Mouse (Mus musculus): ENCODE measurements around the gene Myof.

The Myof gene

DNA sequence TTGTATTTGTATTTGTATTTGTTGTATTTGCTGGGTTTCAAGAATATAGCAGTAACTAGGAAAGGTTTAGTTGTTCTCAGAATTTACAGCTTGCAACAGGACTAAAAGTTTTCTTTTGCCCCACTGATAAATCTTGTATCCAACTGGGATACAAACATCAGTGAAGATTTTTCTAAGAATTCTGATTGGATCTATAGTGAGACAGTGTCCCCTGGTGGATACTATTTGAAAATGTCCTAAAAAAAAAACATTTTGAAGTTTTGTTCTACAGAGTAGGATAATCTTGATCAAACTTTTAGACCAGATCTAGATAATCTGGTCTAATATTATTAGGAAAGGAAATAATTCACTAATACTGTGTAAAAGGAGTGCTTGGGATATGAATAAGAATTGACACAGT lies 106.3 kb downstream of the Myof start:
- DNase-seq = no peak

DNA sequence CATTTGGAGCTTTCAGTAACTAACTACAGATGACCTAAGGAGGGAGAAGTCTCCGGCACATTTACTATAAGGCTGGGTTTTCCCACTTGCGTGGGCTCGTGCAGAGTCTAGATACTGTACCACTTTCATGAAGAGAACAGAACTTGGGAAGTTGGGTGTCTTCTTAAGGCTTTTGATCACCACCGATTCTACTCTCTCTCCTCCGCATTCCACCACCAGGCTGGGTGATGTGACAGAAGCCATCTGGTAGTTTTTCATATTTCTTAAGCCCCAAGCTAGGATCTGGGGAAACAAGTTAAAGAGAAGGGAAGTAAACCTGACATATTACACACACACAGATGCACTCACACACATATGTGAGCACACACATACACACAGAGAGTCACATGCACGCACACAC lies 108.7 kb downstream of the Myof start:
- DNase-seq = no peak

DNA sequence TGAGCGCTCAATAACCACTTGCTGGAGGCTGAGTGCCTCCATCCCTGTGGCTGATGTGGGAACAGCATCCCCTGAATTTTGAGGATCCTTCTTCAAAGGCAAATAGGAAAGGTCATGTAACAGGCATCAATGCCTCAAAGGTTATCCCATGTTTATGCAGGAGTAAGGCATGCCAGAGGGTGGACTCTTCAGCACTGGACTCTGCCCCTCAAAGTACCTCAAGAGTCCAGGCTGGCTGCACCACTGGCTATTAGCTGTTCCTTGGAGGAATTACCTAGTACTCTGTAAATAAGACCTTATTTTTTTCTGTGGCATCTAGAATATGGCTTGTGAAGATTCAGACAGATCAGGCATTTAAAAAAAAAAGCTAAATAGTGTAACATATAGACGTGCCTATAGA lies 111.2 kb downstream of the Myof start:
- no peak for DNase-seq

DNA sequence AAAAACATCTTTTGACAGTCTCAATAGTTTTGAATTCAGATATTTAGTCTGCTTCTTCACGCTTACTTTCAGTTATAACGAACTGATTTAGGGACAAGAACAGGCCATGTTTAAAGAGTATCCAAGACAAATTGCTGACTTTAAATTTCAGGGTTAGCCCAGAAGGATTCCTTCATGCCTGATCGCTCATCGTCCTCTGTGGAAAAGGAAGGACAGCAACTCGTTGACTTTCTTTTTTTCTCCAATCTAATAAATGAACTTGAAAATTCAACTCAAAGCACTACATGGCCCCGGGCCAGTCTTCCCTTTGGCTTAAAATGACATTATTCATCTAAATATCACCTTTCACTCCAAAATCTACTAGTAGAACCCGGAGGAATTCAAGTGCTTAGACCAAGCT lies 115.5 kb downstream of the Myof start:
- no peak for DNase-seq

DNA sequence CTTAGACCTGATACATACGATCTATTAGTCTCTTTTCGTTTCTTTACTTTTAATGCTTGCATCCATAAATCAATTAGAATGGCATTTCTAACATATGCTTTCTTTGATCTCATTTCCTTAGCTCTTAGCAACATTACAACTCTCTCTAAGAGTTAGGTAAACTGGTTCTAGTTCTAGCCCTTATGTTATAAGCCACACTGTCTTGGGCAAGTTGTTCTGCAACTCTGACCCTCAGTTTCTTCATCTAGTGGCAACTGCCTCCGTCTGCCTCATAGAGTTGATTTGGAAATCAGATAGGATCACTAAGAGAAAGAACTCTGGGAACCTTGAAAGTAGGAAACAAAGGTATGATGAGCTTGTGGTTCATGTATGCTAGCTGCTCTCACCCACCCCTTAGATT lies 118.1 kb downstream of the Myof start:
- no peak for DNase-seq

DNA sequence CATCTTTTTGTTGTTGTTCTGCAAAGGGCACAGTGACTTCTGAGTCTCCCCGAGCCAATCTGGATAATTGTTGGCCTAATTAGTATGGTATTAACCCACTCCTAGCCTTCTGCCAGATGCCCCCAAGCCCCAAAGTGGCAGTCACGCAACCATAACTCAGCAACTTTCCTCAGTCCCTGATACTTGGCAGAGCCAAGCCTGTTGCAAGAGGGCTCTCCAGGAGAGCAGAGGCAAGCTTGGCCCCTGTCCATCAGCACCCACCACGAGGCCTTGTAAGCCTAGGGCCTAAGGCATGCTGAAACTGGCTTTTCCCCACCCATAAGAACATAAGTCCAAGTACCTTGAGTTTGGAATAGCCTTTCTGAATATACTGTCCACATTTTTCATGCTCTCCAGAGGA lies 119.1 kb downstream of the Myof start:
- no peak for DNase-seq

DNA sequence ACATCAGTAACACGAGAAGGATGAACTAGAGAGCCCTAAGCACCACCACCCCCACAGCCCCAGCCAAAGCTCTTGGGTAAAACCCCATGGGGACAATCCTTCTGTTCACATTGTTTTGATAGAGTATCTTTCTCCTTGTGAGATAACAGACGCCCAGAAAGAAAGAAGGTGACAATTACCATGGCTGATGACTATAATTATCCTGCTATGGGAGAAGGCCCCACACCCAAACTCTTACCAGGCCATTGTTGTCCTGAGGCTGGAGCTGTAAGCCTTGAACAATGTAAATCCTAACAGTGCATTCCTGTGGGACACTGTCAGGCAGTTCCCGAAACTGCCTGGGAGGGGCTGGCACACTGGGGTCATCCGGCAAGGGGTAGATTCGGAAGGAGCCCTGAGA lies 122.3 kb downstream of the Myof start:
- DNase-seq = no peak

DNA sequence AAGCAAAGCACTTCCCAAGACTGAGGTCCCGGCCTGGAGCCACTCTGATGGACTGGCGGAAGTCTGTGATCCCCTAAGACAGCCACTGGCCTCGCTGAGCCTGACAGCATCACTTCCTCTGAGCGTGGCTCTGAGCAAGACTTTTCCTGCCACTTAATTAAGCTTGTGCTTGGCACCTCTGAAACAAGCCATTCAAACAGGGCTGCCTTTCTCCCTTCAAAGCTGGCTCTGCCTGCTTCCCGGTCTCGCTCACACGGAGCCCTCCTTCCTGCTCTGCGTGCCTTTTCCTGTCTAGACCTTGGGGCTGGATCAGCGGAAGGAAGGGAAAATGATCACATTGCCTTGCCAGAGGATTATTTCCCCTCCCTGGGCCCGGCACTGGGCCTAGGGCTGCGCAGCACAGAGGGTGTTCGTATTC lies 124.9 kb downstream of the Myof start:
- DNase-seq = no peak

DNA sequence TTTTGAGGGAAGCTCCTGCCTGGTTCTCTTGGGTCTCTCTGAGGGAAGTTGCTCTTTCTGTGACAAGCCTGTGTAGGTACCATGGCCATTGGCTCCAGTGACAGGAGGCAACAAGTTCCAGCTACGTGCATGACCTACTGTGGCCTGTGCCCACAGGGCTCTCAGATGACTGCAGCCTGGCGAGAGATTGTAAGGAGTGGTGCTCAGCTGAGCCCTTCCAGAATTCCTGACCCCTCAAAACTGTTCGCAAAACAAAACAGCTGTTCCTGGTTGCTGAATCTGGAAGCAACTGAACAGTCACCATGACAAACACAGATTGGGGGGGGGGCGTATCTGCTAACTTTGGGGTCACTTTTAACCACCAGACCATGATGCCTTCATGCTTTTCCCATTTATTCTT lies 129.1 kb downstream of the Myof start:
- DNase-seq = no peak

DNA sequence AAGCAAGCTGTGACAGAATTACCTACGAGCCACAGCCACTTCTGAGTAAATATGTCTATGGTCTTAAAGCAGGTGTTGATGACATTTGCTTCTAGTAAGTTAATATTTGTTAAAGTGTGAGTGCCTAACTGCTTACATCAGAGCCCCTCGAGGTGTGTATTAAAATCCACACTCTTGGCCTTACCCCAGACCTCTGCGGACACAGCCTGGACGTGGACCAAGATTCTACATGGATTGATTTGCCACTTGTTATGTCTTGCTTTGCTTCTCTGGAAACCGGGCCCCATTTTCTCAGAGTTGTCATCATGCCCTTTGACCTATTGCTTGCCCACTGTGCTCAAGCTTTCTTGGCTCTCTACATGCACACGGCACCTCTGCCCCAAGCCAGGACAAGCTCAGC lies 130.9 kb downstream of the Myof start:
- no peak for DNase-seq

DNA sequence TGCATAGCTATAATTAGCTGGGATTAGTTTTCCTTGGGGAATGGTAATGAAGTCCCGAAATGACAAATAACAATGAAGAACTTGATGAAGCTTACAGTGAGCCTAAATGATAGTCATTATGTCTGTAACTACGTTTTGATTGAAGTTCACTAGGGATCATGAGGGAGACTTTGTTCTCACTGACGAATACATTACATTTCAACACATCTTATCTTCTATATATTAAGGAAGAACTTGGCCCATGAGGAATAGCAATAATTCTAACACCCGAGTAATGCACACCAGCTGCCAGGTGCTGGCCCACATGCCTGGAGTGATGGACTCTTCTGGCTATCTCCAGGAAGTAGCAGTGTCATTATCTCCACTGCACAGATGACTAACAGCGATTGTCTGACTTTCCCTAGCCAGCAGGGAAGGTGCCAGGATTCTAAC lies 133.5 kb downstream of the Myof start:
- no peak for DNase-seq

DNA sequence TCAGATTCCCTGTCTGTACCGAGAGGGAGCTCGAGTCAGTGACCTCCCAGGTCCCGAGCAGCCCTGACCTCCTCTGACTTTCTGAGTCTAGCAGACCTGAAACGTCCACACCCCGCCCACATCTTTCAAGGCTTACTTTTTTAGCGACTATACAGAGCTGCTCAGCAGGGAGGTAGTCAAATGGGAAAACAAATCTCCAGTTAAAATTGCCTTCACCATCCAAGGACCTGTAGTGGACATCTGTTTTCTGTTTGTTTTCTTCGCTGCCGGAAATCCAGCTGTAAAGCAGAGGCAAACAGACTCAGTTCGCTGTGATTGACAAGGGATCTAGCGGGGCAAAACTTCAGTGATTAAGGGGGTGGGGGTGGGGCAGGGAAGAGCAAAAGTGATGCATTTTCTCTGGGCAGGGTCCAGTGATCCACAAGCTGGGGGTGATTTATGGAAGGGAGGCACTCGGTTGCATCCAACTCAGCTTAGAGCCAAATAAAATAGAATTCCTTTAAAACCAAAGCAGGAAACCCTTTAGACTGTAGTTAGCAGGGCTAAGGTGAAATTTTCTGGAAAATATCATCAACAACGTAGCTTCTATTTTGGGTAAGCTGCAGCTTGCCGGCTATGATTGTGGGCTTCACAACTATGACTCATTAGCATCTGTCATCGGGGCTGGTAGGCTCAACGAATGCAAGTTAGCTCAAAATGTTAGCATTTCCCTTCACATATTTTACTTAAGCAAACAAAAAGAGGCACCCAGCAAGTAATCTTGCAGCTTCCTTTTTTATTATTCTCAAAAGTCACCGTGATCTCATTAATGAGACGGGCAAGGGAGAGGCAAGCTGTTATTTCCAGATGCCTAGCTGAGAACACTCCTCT lies 135.7 kb downstream of the Myof start:
- DNase-seq = no peak

DNA sequence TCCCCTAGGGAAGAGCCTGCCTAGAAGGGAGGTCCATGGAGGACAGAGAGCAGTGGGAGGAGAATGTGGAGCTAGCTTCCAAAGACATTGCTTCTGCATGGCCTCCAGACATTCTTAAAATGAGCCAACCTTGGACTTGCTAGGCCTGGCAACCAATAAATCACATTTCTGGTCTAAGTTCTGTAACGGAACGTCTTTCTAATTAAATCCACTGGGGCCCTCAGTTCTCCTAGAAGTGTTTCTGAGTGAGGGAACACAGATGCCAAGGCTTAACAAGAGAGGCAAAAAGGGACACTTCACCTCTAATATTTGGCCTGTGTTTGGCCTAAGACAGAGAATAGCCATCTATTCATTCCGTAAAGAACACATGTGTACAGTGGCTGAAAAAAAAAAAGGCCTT lies 136.5 kb downstream of the Myof start:
- DNase-seq = no peak

DNA sequence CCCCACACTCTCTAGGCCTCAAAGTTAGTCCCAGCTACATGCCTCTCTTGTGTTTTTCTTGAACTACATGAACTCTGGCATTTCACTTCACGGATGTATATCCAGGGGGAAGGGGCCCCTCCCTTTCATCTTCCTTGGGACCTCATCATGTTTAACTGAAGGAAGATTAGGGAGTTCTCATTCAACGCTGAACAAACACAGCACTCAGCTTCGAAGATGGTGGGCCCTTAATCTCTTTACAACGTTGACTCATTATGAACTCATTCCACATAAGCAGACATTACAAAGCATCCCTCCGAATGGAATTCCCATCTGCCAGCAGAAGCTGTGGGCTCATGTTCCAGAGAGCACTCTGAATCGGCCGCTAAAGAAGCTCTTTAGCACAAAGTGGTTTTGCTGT lies 147.3 kb downstream of the Myof start:
- no peak for DNase-seq

DNA sequence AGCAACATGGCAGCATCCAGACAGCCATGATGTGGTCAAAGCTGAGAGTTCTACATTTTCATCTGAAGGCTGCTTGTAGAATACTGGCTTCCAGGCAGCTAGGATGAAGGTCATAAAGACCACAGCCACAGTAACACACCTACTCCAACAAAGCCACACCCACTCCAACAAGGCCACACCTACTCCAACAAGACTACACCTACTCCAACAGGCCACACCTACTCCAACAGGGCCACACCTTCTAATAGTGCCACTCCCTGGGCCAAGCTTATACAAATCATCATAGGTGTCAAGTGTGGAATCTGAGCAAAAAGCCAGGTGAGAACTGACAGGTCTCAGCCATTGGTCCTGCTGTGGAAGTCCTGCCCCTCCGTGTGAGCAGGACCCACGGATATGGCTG lies 152.4 kb downstream of the Myof start:
- no peak for DNase-seq

DNA sequence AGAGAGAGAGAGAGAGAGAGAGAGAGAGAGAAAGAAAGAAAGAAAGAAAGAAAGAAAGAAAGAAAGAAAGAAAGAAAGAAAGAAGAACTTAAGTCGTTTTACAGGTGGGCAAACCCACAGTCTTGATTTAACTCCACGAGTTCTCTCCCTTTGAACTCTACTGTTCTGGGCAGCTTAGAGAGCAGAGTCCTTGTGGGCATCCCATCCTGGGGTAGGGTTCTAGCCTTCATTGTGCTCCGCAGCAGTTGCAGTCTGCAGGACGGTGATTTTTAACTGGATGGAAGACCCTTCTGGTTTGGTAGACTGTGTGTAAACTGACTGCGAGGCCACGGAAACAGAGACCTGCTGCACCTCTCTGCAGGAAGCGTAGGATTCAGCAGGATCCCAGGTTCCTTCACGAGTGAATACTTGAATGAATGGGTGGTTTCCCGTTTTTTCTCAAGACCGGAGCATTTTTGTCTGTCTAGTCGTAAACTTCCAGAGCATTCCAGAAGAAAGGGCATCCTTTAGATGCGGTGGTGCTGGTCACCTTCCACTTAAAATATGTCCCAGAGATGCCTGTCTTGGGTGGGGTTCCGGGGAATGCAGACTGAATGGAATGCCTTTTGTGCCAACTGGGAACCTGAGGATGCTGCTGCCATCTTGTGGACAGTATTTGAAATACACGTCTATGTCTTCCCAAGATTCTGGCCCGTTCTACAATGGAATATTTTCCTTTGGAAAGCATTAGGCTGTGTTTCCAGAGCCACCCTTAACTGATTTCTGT lies 156.8 kb downstream of the Myof start:
- DNase-seq = peak; percentile 43

DNA sequence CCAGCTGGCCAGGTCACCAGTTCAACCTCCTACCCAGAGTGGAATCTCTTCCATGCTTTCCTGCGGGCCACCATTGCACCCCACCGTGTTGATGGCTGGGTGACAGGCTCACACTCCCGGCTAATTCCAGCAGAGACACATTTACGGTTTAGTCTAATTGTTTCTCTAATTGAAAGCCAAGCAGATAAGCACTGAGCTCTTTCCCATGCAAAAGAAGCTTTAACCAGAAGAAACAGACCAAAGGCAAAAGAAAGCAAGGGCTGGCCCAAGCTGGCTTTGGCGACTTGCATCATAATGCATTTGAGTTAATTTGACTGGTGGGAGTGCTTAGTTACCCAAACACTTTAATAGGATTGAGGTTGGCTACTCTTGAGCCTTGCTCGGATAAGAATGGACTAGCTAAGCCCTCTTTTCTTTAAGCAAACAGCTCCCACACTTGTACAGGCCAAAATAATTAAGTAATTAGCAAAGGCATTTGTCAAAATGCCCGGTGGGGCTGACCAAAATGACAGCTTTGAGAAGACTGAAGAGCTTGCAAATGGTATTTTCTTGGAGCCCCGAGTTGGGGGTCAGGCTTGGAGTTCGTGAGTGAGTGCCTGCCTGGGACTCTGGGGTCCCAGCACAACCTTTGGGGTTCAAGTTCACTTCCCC lies 161.8 kb downstream of the Myof start:
- no peak for DNase-seq

DNA sequence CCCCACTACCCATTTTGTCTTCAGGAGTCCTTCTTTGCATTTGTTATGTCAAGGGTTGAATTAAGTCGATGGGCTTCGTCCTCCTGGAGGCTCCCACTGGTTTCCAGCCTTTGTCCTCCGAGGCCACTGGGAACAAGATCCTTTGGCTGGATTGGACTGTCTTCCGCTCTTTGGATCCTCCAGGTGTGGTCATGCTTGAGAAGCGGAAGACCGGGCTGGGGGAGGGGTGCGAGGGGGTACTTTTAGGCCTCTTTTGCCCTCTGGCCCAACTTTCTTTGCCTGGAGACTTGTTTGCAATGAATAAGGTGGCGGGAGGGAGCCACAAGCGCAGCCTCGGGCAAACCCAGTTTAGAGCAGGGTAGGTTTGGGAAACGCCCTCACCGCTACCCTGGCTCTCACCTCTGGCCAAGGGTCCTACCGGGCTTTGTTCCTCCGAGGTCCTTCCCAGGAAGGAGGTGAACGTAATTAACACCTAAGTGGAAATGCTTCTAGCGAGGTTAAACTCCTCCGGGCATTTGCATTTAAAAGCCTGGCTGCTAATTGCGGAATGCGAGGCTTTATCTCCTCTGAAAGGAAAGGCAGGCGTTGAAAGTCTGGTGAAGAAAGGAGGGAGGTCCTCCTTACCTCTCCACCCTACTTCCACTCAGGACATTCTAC lies 165.7 kb downstream of the Myof start:
- DNase-seq = no peak

DNA sequence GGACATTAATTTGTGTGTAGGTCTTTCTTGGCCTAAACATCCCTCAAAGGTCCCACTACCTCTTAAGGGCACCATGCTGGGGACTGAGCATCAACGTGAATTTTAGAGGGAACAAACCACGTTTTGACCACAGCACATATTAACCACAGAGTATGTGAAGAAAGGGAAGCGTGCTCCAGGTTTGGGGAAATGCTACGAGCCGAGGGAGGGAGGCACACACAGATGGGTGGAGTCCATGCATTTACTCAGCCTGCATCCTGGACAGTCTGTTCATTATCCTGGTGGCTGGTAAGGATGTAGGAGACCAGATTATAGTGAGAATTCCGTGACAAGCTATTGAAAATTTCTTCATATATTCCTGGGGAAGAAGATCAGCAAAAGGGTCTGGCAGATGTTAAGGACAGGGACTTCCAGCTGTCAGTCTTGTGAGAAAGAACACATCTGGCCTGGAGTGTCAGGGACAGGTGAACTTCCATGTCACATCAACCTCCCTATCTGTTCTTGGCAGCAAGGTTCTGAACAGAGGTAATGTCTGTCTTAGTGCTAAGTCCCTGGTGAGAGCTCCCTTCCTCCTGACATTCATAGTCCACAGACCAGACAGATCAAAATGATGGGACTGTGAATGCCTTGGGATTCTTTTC lies 166.7 kb downstream of the Myof start:
- DNase-seq = no peak

DNA sequence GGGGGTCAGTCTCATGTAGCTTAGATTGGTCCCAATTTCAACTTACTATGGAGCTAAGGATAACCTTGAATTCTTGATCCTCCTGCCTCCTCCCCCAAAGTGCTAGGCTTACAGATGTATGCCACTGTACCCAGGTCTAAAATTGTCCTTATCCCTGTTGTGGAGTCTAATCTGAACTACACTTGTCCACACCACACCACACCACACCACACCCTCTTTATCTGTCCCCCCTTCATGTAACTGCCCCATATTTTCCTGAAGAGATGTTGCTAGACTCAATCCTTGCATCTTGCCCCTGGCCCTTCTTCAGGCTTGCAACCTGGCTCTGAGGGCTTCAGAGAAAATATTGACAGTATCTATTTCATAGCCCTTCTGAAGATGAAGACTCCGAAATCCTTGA lies 169.9 kb downstream of the Myof start:
- DNase-seq = no peak

DNA sequence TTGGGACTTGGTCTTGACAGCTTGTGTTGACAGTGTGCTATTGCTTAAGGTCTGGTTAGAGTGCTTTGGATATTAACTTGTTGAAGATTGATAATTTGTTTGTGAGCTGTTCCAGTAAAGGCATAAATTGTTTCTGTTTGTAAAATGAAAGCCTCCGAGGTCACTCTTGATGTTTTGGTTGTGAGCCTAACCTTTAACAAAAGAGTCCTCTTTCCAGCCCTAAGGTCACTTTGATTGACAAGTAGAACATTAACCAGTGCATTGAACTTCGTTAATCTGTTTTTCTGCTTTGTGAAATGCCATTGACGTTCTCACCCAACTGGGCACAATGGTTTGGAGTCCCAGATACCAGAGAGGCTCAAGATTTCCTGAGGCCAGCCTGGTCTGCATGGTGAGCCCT lies 175.8 kb downstream of the Myof start:
- no peak for DNase-seq

DNA sequence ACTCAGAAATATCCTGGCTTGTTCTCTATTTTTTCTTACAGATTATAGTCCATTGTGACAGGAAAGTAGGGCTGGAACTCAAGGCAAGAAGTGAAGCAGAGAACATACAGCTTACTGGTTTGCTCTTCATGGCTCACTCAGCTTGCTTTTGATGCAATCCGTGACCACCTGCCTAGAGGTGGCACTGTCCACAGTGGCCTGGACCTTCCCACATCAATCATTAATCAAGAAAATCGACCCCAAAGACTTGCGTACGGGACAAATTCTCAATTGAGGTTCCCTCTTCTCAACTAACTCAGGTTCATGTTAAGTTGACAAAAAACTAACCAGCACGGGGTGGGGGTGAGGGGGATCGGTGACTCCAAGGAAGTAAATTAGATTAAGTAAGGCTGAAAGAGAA lies 176.4 kb downstream of the Myof start:
- no peak for DNase-seq

DNA sequence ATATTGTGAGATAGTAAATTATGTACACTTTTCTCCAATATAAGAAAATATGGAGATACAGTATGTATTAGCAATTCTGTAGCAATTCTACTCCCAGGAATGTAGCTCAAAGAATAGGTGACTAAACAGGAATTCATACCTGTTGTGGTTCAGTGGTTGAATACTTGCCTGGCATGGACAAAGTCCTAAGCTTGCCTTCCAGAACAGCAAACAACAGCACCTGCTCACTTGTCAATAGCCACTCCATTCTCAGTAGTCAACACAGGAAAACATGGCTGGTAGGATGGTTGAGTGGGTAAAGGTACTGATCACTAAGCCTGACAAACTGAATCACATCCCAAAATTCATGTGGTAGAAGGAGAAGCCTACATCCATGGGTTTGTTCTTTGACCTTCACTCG lies 182.2 kb downstream of the Myof start:
- DNase-seq = no peak

Measured in cerebellum, adult 9-10 months (tissue).